Mouse (Mus musculus) layer of hippocampus, adult 9-10 months (tissue): ENCODE measurements around the gene Fndc3b.
"Not testable (repeated sequence)": the region's sequence is repeated elsewhere in the genome, so short reads cannot be mapped to it uniquely, and the experiment has no call there.

ENCODE experiments used
- DNase-seq: peaks from one replicate; pipeline ENCODE4 v3.0.0; 2022; ENCODE audit warnings: low spot score

The Fndc3b gene

DNA sequence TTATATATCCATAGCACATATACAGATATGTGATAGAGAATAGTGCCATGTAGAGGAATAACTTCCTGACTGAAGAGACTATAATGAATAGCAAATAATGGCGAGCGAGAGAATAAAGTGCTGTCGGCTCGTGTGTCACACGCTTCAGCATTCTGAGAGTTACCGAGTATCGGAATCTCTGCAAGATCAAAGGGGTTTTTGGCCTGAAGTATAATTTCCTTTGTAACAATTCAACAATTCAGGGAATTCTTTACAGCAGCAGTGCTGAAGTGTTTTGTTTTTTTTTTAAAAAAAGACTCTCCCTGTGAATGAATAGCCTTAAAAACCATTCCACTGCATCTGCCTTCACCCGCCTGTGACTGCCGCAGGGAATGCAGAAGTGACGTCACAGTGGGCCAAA, 294.3 kb downstream of the Fndc3b start:
- DNase-seq: no peak

DNA sequence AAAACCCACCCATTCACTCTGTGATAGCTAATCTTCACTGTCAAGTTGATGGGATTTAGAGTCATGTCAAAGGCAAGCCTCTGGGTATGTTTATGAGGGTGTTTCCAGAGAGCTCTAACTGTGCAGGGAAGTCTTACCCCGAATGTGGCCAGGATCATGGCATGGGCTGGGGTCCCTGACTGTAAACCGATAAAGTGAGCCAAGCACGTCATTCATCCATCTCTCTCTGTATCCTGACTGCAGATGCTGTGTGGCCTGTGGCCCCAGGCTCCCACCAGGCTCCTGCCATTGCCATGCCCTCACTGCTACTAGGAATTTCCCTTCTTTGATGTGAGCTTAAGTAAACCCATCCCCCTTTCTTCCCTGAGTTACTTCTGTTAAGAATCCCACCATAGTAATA, 297.5 kb downstream of the Fndc3b start:
- DNase-seq: no peak

DNA sequence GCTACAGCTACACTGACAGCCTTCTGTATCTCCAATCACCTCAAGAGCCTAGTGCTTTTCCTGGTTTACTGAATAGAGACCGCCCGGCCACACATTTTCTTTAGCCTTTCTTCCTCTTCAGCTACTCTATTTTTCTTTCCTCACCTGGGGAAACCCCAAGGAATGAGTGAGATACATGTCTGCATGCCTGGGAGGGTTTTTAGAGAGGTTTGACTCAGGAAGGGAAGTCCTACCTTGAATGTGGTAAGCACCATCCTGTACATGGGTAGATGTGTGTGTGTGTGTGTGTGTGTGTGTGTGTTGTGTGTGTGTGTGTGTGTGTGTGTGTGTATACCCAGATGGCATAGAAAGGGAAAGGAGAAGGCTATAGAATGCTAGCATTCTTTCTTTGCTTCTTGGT, 299.8 kb downstream of the Fndc3b start:
- no peak for DNase-seq

DNA sequence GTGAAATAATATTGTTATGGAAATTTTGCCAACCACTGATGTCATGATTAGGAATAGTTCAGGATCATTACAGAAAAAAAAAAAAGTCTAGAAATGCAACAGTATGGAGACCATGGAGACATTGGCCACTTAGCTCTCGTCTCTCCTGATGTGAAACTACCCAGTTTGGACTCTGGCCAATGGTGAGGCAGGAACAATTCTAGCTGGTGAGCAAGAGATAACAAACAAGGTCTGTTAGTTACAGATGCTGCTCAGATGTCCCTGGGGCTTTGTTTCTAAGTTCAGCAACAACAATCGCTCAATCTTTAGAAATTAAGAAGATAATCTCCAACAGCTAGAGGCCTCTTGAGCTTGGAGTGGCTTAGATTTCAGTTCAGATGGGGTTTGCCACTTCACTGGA, 302.5 kb downstream of the Fndc3b start:
- no peak for DNase-seq

DNA sequence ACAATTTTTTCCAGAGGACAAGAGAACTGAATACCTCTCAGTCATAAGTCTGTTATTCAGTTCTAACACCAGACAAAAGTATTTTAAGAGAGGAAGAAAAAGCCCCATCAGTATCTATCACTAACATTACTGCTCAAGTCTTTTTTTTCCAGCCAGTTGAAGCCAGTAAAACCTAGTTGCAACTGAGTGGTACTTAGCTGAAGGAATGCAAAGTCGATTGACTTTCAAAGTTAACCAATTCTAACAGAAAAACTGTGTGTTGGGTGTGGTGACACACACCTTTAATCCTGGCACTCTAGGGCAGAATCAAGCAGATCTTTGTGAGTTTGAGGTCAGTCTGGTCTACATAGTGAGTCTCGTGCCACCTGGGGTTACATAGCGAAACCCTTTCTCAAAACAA, 304.7 kb downstream of the Fndc3b start:
- no peak for DNase-seq

DNA sequence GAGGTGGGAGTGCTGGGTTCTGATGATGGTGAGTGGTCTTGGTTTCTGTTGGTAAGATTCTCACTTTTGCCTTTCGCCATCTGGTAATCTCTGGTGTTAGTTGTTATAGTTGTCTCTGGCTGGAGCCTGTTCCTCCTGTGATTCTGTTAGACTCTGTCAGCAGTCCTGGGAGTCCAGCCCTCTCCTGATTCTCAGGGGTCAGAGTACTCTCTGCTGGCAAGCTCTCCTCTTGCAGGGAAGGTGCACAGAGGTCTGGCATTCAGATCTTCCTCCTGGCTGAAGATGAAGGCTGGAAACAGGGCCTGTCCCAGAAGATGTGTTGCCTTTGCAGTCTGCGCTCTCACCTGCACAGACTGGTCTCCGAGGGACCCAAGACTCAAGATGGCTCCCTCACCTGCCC, 310.1 kb downstream of the Fndc3b start:
- DNase-seq: not testable (repeated sequence)

DNA sequence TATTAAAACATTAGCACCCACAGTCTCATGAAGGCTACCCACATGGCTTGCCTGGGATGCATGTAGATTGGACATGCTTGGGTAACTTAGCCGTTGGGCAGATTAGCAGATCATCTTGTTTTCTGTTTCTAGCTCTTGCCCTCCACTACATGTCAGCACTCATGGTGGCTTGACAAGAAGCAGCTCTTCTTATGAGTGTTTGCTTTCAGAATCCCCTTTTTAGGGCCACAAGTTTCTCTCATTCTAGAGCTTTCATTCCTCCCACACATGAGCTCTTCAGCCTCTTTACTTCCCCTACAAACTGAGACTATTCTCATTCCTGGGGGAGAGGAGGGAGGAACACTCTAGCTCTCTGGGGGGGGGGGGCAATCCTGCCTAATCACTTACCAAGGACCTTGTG, 321.2 kb downstream of the Fndc3b start:
- no peak for DNase-seq

DNA sequence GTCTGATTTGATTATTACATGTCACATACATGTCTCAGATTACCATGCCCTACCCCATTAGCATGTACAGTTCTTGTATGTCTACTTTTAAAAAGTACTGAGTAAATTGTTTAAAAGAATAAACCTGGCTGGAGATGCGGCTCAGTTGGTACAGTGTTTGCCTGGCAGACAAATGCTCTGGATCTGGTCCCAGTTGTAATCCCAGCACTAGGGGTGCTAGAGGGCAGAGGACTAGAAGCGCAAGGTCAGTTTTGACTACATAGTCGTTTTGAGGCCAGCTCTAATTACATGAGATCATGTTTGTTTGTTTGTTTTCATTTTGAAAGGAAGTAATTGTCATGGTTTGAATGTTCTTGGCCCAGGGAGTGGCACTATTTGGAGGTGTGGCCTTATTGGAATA, 326.3 kb downstream of the Fndc3b start:
- no peak for DNase-seq

DNA sequence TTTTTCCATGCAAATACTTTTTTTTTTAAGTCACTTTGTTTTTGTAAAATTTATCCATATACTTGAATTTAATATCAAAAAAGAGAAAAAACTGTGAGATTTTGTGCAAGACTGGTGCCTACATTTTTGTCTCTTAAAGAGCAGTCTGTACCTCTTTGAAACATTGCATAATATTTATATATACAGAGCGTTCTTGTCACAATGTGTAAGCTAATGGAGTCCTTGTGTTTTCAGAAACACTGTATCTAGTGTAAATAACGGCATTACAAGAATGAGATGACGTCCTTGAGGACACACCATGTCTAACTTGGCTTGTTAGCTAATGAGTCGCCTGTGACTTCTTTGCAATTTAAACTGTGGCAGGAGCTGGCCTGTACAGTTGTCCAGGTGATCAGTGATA, 333.2 kb downstream of the Fndc3b start:
- DNase-seq: no peak

DNA sequence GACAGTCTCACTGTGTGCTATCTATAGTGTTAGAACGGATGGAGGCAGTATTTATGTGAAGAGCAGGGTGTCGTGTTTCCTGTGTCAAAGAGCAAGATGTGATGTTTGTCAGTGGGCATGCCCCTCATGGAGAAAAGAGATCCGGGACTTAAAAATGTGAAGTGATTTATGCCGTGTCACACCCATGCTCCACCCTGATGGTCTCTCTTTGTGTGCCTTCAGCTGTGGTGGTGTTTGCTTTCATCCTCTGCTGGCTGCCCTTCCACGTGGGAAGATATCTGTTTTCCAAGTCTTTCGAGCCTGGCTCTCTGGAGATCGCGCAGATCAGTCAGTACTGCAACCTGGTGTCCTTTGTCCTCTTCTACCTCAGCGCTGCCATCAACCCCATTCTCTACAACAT, 336.7 kb downstream of the Fndc3b start:
- no peak for DNase-seq

DNA sequence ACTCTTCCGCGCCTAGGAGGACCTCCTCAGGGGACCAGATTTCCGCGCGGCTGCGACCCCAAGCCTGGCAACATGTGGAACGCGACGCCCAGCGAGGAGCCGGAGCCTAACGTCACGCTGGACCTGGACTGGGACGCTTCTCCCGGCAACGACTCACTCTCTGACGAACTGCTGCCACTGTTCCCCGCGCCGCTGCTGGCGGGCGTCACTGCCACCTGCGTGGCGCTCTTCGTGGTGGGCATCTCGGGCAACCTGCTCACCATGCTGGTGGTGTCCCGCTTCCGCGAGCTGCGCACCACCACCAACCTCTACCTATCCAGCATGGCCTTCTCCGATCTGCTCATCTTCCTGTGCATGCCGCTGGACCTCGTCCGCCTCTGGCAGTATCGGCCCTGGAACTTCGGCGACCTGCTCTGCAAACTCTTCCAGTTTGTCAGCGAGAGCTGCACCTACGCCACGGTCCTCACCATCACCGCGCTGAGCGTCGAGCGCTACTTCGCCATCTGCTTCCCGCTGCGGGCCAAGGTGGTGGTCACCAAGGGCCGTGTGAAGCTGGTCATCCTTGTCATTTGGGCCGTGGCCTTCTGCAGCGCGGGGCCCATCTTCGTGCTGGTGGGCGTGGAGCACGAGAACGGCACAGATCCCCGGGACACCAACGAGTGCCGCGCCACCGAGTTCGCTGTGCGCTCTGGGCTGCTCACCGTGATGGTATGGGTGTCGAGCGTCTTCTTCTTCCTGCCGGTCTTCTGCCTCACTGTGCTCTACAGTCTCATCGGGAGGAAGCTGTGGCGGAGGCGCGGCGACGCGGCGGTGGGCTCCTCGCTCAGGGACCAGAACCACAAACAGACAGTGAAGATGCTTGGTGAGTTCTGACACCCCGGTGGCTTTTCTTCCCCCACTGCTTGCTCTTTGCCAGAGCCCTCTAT, 339.1 kb downstream of the Fndc3b start:
- no peak for DNase-seq

DNA sequence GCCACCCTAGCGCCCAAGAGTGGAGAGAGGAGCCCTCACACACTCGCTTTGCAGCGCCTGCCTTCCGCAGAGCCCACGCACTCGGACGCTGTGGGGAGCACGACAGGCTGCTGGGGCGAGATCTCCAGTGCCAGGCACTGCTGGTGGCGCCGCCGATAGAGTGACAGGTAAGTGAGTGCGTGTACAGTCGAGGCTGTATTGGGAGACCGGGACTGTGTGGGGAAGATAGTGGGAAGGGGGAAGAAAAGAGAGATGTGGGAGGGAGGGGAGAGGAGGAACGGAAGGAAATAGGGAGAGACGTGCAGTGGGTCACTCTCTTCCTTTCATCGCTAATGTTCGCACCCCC, 339.9 kb downstream of the Fndc3b start, which contains the start of gene Ghsr:
TSS of gene Ghsr (plus strand) at position 76 of the 346 bp plus-strand sequence.
- DNase-seq: no peak

DNA sequence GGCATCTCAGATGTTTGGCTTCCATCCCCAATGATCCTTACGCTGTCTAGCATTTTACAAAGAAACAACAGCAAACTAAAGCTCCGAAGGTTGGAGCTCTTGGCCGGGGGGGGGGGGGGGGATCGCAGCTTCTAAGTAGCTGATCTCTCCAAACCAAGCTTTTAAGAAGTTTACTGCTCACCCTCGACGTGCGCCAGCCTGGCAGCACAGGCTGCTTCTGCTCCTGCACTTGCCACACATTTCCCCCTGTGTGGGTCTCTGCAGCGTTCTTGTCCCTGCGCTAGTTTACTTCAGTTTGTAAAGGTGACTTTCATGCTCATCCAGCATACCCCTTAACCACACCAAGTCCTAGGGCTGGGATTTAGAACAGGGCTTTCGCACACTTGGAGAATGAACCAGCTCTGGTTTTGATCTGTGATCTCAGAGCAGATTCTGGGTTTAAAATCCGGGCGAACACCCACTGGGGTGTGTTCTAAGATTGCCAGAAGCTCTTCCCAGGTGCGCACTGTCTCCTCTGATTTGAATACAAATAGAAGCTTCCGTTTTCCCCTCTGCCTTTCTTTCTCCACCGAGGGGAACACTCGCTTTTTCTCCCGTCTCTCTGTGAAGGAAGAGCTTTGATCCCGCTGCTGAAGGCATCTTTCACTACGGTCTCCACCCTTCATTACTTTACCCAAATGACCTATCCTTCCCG, 340.4 kb downstream of the Fndc3b start:
- DNase-seq: no peak

DNA sequence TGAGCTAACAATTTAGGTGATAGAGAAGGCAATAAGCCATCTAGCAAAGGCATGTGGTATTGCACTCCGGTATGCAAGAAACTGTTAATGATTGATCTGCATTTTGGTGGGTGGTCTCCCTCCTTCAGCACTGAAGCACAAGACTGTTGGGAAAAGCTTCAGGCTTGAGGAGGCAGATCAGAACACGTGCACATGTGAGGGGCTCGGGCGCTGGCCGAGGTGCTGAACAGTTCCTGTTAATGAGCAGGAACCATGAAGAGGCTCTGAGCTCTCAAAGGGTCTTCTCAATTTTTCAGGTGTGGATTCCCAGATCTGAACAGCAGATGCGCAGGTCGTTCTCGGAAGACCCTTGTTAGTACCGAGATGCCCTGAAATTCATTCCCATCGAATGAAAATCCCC, 341.0 kb downstream of the Fndc3b start:
- no peak for DNase-seq
